Mouse (Mus musculus): Measurements from ENCODE around the gene Pdzd4. TPM values are rescaled to one million over a fixed set of nuclear protein-coding genes. Genes with fewer than 3 reads are reported as not detected.

Gene Pdzd4
- 3.6 and 4.5 TPM in 2 replicates for polyA plus RNA-seq (2015; fragmentation: Nextera tagmentation; extraction: Ambion mirVana)

- Histone ChIP-seq H3K27ac (replicated peaks) (peak within 1 kb of the TSS; percentile 92), H3K9me3 (replicated peaks) (no peaks in the 10 kb centered on the region), H3K4me1 (peaks cover 13% of the 10 kb centered on the region), H3K4me2 (peak within 1 kb of the TSS; percentile 61), H3K9ac (replicated peaks) (peak within 1 kb of the TSS; percentile 86), H3K36me3 (no peaks in the 10 kb centered on the region), H3K4me3 (replicated peaks) (peak within 1 kb of the TSS; percentile 58), H3K27me3 (replicated peaks) (no peaks in the 10 kb centered on the region)
- 24% methylated on average over 51 of the region's 84 CpGs for WGBS
- ATAC-seq (ENCODE audit: low FRiP score) = peak; percentile 90
Measured at GRCm38 (mm10) chrX:73824185-73825151, at the start of gene Pdzd4. Pdzd4 (minus strand) TSS chrX:73824969.

- WGBS = 45% methylated on average over 1 of the region's 1 CpGs
- ATAC-seq (ENCODE audit: low FRiP score) = no peak
- H3K9me3 ChIP-seq (replicated peaks) = no peaks in the 10 kb centered on the region
Measured at GRCm38 (mm10) chrX:73871956-73872355, 47.2 kb upstream of the Pdzd4 start.

GRCm38 (mm10) chrX:73871474-73871873 lies 46.7 kb upstream of the Pdzd4 start:
- Histone ChIP-seq H3K9me3 (replicated peaks) (no peaks in the 10 kb centered on the region), H3K4me1 (peaks cover 6% of the 10 kb centered on the region; the same call in 1 of the 2 replicates), H3K36me3 (no peaks in the 10 kb centered on the region), H3K27ac (replicated peaks) (no peak overlapping the region), H3K9ac (replicated peaks) (no peak overlapping the region), H3K4me2 (no peak overlapping the region), H3K4me3 (replicated peaks) (no peak overlapping the region), H3K27me3 (replicated peaks) (no peaks in the 10 kb centered on the region)
- no peak for ATAC-seq (ENCODE audit: low FRiP score)

More at GRCm38 (mm10) chrX:73871956-73872355, 47.2 kb upstream of the Pdzd4 start:
- H3K4me1 ChIP-seq = peaks cover 6% of the 10 kb centered on the region; the same call in 1 of the 2 replicates
- no peak overlapping the region for H3K4me3 ChIP-seq (replicated peaks)
- H3K9ac ChIP-seq (replicated peaks) = no peak overlapping the region
- H3K27ac ChIP-seq (replicated peaks) = no peak overlapping the region
- H3K27me3 ChIP-seq (replicated peaks) = no peaks in the 10 kb centered on the region
- H3K4me2 ChIP-seq = no peak overlapping the region
- no peaks in the 10 kb centered on the region for H3K36me3 ChIP-seq

DNA sequence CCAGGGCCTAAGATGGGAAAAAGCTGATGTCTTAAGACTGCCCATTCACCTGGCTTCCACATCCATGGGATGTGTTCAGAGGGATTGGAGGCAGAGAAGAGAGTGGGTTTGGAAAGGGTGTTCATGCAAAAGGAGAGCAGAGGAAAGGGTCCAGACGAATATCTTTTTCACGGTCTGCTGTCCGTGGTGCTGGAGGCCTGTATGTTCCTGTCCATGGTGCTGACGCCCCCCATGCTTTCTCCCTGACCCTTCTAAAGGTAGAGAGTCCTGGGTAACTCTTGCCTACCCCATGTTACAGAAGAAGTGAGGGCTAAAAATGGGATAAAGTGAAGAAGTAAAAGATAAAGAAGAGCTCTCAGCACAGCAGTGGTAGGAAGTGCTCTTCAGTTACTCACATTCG lies 44.6 kb upstream of the Pdzd4 start:
- H3K27me3 ChIP-seq (replicated peaks) = no peaks in the 10 kb centered on the region
- WGBS = 12% methylated on average over 5 of the region's 5 CpGs
- no peak overlapping the region for H3K4me2 ChIP-seq
- H3K9ac ChIP-seq (replicated peaks) = no peak overlapping the region
- H3K4me3 ChIP-seq (replicated peaks) = no peak overlapping the region
- H3K9me3 ChIP-seq (replicated peaks) = no peaks in the 10 kb centered on the region
- peaks cover 6% of the 10 kb centered on the region; the same call in 1 of the 2 replicates for H3K4me1 ChIP-seq
- H3K36me3 ChIP-seq = no peaks in the 10 kb centered on the region
- no peak for ATAC-seq (ENCODE audit: low FRiP score)
- H3K27ac ChIP-seq (replicated peaks) = no peak overlapping the region

DNA sequence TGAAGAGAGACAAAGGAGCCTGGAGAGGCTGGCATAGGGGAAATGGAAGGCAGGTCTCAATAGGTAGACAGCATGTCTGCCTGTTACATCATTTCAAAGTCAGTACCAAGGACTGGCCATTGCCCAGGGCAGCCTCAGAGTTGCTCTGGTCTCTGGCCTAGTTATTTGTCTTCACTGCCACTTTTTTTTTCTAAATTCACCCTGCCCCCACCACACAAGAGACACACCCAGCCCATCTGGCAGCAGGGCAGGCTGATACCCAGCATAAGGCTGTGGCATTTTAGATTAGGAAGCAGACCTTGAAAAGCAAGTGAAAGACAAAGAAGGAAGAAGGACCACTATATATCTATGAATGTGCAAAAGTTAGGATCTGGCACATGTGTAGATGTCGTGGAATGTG lies 43.1 kb upstream of the Pdzd4 start:
- Histone ChIP-seq H3K36me3 (peaks cover 3% of the 10 kb centered on the region; the same call in 1 of the 2 replicates), H3K9ac (replicated peaks) (no peak overlapping the region), H3K4me2 (no peak overlapping the region), H3K4me1 (peaks cover 6% of the 10 kb centered on the region; the same call in 1 of the 2 replicates), H3K27ac (replicated peaks) (no peak overlapping the region), H3K9me3 (replicated peaks) (no peaks in the 10 kb centered on the region), H3K4me3 (replicated peaks) (no peak overlapping the region), H3K27me3 (replicated peaks) (no peaks in the 10 kb centered on the region)
- 84% methylated on average over 1 of the region's 1 CpGs for WGBS
- no peak for ATAC-seq (ENCODE audit: low FRiP score)

DNA sequence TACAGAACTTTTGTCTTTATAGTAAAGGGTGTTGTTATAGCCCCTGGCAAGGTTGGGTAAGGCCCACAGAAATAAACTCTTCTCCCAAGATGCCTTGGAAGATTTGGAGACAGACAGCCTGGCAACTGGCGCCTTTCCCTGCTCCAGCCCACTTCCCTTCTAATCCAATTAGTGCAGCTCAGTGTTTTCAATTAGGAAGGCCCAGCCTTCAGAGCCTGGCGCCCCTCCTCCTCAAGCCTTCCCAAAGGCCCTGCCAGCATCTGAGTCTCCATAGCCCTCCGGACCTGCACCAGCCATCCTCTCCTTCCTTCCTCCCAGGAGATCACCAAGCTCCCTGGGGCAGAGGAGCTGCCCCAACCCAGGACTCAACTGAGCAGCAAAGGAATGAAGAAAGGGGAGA lies 42.5 kb upstream of the Pdzd4 start:
- Histone ChIP-seq H3K27me3 (replicated peaks) (no peaks in the 10 kb centered on the region), H3K4me2 (no peak overlapping the region), H3K4me3 (replicated peaks) (no peak overlapping the region), H3K27ac (replicated peaks) (no peak overlapping the region), H3K9me3 (replicated peaks) (no peaks in the 10 kb centered on the region), H3K36me3 (peaks cover 9% of the 10 kb centered on the region; the same call in 1 of the 2 replicates), H3K4me1 (peaks cover 6% of the 10 kb centered on the region; the same call in 1 of the 2 replicates), H3K9ac (replicated peaks) (no peak overlapping the region)
- ATAC-seq (ENCODE audit: low FRiP score) = no peak
- WGBS = 32% methylated on average over 3 of the region's 3 CpGs

DNA sequence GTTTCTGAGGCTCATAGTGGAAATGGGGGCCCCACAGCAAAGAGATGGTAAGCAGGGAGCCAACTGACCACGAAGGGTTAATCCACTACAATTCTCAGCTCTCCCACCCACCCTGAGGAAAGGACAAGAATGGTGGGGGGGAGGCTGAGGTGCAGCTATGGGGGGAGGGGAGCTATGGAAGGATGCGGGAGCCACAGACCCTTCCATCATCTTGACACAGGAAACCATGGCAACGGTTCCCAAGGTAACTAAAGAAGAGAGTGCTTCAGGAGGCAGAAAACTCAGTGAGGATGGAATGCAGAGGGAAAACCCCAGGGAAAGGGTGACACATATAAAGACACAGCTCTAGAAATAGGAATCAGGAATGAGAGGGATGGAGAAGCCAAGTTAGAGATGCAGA lies 39.9 kb upstream of the Pdzd4 start:
- Histone ChIP-seq H3K4me3 (replicated peaks) (no peak overlapping the region), H3K9me3 (replicated peaks) (no peaks in the 10 kb centered on the region), H3K4me2 (no peak overlapping the region), H3K27me3 (replicated peaks) (no peaks in the 10 kb centered on the region), H3K9ac (replicated peaks) (no peak overlapping the region), H3K27ac (replicated peaks) (no peak overlapping the region), H3K36me3 (peaks cover 21% of the 10 kb centered on the region), H3K4me1 (peaks cover 6% of the 10 kb centered on the region; the same call in 1 of the 2 replicates)
- WGBS = 39% methylated on average over 3 of the region's 3 CpGs
- ATAC-seq (ENCODE audit: low FRiP score) = no peak

- H3K4me1 ChIP-seq = no peaks in the 10 kb centered on the region
- H3K36me3 ChIP-seq = peaks cover 23% of the 10 kb centered on the region; the same call in 1 of the 2 replicates
- no peak overlapping the region for H3K27ac ChIP-seq (replicated peaks)
- H3K9ac ChIP-seq (replicated peaks) = no peak overlapping the region
- no peak overlapping the region for H3K4me3 ChIP-seq (replicated peaks)
- H3K27me3 ChIP-seq (replicated peaks) = no peaks in the 10 kb centered on the region
- no peaks in the 10 kb centered on the region for H3K9me3 ChIP-seq (replicated peaks)
- WGBS = 70% methylated on average over 3 of the region's 3 CpGs
- no peak for ATAC-seq (ENCODE audit: low FRiP score)
- no peak overlapping the region for H3K4me2 ChIP-seq
Measured at GRCm38 (mm10) chrX:73855087-73855408, 30.3 kb upstream of the Pdzd4 start.

GRCm38 (mm10) chrX:73854326-73855086 lies 29.7 kb upstream of the Pdzd4 start:
- Histone ChIP-seq H3K4me2 (no peak overlapping the region), H3K9me3 (replicated peaks) (no peaks in the 10 kb centered on the region), H3K36me3 (peaks cover 23% of the 10 kb centered on the region; the same call in 1 of the 2 replicates), H3K9ac (replicated peaks) (no peak overlapping the region), H3K27ac (replicated peaks) (no peak overlapping the region), H3K27me3 (replicated peaks) (no peaks in the 10 kb centered on the region), H3K4me1 (no peaks in the 10 kb centered on the region), H3K4me3 (replicated peaks) (no peak overlapping the region)
- no peak for ATAC-seq (ENCODE audit: low FRiP score)
- 87% methylated on average over 8 of the region's 9 CpGs for WGBS

GRCm38 (mm10) chrX:73836691-73837090 lies 11.9 kb upstream of the Pdzd4 start:
- Histone ChIP-seq H3K36me3 (no peaks in the 10 kb centered on the region), H3K27me3 (replicated peaks) (no peaks in the 10 kb centered on the region), H3K4me3 (replicated peaks) (no peak overlapping the region), H3K27ac (replicated peaks) (no peak overlapping the region), H3K4me1 (no peaks in the 10 kb centered on the region), H3K9ac (replicated peaks) (no peak overlapping the region), H3K9me3 (replicated peaks) (no peaks in the 10 kb centered on the region), H3K4me2 (no peak overlapping the region)
- 92% methylated on average over 3 of the region's 3 CpGs for WGBS
- ATAC-seq (ENCODE audit: low FRiP score) = no peak

DNA sequence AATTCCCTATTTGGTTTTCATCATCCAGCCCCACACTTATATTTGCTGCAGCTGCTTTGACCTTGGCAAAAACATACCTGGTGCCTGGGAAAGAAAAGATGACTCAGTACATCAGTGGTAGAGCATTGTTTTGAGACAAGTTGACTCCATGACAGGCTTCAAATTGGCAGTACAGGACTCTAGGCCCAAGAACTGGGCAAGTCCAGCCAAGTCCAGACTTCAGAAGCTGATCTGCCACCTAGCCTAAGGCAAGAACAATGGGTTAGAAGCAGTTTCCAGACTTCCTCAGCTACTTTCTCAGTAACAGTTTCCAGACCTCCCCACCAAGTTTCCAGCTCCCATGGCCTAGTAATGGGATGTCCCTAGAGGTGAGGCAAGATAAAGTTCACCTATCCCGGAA lies 11.0 kb upstream of the Pdzd4 start:
- no peak overlapping the region for H3K4me3 ChIP-seq (replicated peaks)
- no peaks in the 10 kb centered on the region for H3K9me3 ChIP-seq (replicated peaks)
- no peaks in the 10 kb centered on the region for H3K4me1 ChIP-seq
- H3K4me2 ChIP-seq = no peak overlapping the region
- WGBS = 96% methylated on average over 1 of the region's 1 CpGs
- H3K36me3 ChIP-seq = no peaks in the 10 kb centered on the region
- H3K27ac ChIP-seq (replicated peaks) = no peak overlapping the region
- no peak overlapping the region for H3K9ac ChIP-seq (replicated peaks)
- no peaks in the 10 kb centered on the region for H3K27me3 ChIP-seq (replicated peaks)
- no peak for ATAC-seq (ENCODE audit: low FRiP score)
